Mouse (Mus musculus): ENCODE data around the gene Tomm70a.

Tomm70a gene

GRCm38 (mm10) chr16:57191214-57191613 is 69.7 kb downstream of the Tomm70a start:
- DNase-seq (ENCODE audit: low spot score in 2 of 2) = no peak

GRCm38 (mm10) chr16:57196590-57196989 is 75.1 kb downstream of the Tomm70a start:
- no peak for DNase-seq (ENCODE audit: low spot score in 2 of 2)

- DNase-seq (ENCODE audit: low spot score in 2 of 2) = no peak
These were observed 75.8 kb downstream of the Tomm70a start for GRCm38 (mm10) chr16:57197281-57197680.

All from frontal cortex, postnatal 25 days (tissue).